Mouse (Mus musculus) kidney, adult 9 months (tissue): ENCODE measurements at regions not wholly inside any gene's neighbourhood (a gene's known extent, or its start where the extent isn't known, plus 50 kb on each side); places are given as distances from the start of the nearest gene placed in this dataset.
A peak's percentile ranks its signal among the peaks of the same experiment; 100 is the strongest.
"Not testable (repeated sequence)": the region's sequence is repeated elsewhere in the genome, so short reads cannot be mapped to it uniquely, and the experiment has no call there.

Source experiments
- DNase-seq: peaks from one replicate; pipeline ENCODE4 v3.0.0; 2022

GRCm38 (mm10) chrX:103250961-103251360 lies 64.5 kb upstream of the Nap1l2 start:
- DNase-seq: no peak

GRCm38 (mm10) chrX:103251478-103251877 lies 65.0 kb upstream of the Nap1l2 start:
- DNase-seq: not testable (repeated sequence)

- DNase-seq: not testable (repeated sequence)
Measured at GRCm38 (mm10) chrX:103252056-103252850, 65.8 kb upstream of the Nap1l2 start.

- DNase-seq: no peak
Measured at GRCm38 (mm10) chrX:103252881-103253280, 66.4 kb upstream of the Nap1l2 start.

GRCm38 (mm10) chrX:103254867-103255266 lies 66.3 kb upstream of the Cdx4 start:
- DNase-seq: no peak

- peak; percentile 54 for DNase-seq
Measured at GRCm38 (mm10) chrX:103259882-103260281, 61.3 kb upstream of the Cdx4 start.
